Mouse (Mus musculus): ENCODE measurements around the gene Ciapin1.

DNA sequence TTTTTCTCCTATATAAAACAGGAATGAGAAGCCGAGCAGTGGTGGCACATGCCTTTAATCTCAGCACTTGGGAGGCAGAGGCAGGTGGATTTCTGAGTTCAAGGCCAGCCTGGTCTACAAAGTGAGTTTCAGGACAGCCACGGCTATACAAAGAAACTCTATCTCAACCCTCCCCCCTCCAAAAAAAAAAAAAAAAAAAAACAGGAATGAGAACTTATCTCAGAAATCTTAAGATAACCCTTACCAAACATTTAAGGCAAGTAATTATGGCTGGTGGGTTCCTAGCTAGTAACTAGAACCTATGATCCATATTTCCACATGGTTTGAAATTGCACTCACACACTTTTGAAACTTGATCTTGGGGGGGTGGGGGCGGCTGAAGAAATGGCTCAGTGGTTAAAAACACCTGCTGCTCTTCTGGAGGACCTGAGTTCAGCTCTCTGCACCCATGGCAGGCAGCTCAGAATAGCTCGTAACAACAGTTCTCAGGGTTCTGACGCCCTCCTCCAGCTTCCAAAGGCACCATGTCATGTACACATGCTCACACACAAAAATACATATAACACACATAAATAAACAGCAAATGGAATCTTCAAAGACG, 52.1 kb downstream of the Ciapin1 start:
- TF ChIP-seq POLR2A (IDR thresholded peaks at IDR 0.05; ENCODE audit: low read depth, low read length) (no peak), CTCF (conservative IDR thresholded peaks at IDR 0.05; ENCODE audit: insufficient read depth, insufficient read length, low read depth, low read length) (no peak)

All from kidney, adult 2 months (tissue).